Mouse (Mus musculus): ENCODE measurements around the gene Olfr69.
"Not testable (repeated sequence)": the region's sequence is repeated elsewhere in the genome, so short reads cannot be mapped to it uniquely, and the experiment has no call there.

The Olfr69 gene

GRCm38 (mm10) chr7:103771494-103771893 lies at the start of gene Olfr69:
Olfr69 (minus strand) TSS chr7:103771594.
- DNase-seq (ENCODE audit: extremely low spot score, low spot score) = no peak

DNA sequence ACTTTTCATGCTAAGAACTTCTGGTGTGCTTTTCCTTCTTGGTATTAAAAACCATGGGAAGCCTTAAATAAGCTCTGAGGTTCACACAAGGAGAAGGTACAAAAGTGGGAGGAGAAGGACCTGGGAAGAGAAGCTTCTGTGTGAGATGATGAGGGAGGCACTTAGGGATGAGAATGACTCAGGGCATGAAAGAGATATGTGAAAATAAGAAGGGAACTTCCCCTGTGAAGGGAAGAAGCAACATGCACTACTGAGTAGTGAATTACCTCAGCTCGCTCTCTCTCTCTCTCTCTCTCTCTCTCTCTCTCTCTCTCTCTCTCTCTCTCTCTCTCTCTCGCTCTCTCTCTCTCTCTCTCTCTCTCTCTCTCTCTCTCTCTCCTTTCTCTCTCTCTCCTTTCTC lies 43.7 kb upstream of the Olfr69 start:
- not testable (repeated sequence) for DNase-seq (ENCODE audit: extremely low spot score, low spot score)

DNA sequence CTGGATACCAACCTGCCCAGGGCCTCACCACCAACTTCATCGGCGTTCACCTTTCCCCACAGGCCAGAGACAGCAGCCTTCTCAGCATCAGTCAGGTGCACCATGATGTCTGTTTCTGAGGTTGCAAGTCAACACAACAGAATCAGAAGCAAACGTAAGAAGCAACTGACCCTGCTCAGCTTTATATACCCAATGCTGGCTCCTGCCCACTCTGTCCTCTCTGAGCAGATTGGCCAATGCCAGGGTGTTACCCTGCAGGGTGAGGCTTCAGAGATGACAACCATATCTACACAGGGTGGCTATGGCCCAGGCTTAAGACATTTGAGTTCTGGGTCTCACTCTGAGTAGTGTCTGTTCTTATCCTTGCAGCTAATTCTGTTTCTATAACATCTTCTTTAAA lies 42.4 kb upstream of the Olfr69 start, which contains the start of gene Hbb-bt:
TSS of gene Hbb-bt (minus strand) at position 231 of the 400 bp plus-strand sequence.
- DNase-seq (ENCODE audit: extremely low spot score, low spot score) = no peak

GRCm38 (mm10) chr7:103813152-103813551 lies 41.8 kb upstream of the Olfr69 start:
- DNase-seq (ENCODE audit: extremely low spot score, low spot score) = not testable (repeated sequence)

- no peak for DNase-seq (ENCODE audit: extremely low spot score, low spot score)
Observed at GRCm38 (mm10) chr7:103812174-103812573, 40.8 kb upstream of the Olfr69 start.

GRCm38 (mm10) chr7:103811223-103811845 lies 39.9 kb upstream of the Olfr69 start:
- DNase-seq (ENCODE audit: extremely low spot score, low spot score) = no peak

DNA sequence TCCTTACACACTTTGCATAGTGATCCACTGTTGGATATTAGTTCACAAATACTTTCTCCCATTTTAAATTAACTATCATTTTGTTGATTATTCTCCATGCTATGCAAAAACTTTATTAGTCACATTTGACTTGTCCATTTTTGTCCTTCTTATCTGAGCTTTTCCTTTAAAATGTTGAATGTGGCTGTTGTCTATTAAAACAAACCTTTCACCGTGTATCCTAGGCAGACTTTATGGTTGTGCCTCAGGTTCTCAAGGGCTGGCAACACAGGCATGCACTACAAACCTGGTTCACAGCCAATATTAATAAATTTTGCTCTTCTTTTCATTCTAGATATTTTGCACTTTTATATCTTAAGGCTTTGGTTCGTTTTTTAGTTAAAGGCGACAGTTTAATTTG lies 39.4 kb upstream of the Olfr69 start:
- no peak for DNase-seq (ENCODE audit: extremely low spot score, low spot score)

GRCm38 (mm10) chr7:103810296-103810695 lies 38.9 kb upstream of the Olfr69 start:
- no peak for DNase-seq (ENCODE audit: extremely low spot score, low spot score)

GRCm38 (mm10) chr7:103809801-103810155 lies 38.4 kb upstream of the Olfr69 start:
- DNase-seq (ENCODE audit: extremely low spot score, low spot score) = no peak

DNA sequence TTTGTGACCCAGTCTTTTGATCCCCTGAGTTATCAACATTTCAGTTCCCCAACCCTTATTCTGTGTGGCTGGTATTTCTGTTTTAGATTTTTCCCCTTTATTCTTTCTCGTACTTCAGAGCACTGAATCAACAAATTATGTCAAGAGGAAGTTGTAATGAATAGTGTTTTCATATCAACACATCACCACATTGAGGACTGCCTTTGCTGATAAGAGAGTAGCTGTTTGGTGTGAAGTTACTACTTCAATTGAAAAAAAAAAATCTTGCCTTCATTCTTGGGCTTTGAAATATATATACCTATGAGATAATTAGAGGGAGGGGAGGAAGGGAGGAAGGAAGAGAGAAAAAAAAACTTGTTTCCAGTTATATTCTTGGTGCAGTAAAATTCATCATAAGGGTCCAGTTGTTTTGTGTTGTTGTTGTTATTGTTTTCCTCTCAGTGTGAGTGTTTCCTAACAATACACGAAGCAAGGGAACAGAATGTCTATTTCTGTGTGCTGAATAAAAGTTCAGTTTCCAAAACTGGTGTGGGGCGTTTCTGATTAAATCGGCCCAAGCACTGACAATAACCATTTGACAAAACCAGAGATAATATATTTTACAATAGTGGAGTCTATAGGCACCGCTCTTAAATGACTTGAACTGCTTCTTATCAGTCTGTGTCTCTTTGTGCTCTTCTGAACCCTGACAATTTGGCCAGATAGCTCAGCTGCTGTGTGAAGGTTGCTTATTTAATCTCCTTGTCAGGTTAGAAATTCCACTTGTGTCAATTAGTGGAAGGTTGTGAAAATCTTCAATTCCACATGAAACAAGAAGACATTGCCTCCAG lies 37.8 kb upstream of the Olfr69 start:
- DNase-seq (ENCODE audit: extremely low spot score, low spot score) = no peak

DNA sequence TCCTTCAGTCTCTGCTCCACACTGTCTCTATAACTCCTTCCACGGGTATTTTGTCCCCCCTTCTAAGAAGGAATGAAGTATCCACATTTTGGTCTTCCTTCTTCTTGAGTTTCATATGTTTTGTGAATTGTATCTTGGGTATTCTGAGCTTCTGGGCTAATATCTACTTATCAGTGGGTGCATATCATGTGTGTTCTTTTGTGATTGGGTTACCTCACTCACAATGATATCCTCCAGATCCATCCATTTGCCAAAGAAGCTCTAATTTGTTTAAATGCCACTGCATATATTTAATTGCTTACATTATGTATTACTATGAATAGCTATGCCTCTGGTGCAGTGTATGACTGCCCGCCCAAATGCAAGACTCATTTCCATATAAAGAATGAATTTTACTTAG lies 36.7 kb upstream of the Olfr69 start:
- not testable (repeated sequence) for DNase-seq (ENCODE audit: extremely low spot score, low spot score)

DNA sequence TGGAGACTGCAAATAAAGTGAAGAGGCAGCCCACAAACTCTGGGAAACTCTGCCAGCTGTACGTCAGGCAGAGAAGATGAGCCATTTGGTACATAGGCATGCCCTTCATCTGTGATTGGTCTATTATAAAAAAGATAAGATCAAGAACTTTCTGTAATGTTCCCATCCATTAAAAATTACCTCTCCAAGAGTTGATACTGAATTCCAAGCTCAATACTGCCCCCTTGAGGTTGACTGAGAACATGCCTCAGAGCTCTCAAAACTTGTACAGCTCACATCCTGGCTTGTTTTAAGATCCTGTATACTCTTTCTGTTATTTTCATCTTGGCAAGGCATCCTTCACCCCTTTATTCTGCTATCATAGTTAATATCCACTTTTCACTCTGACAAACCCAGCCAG lies 35.5 kb upstream of the Olfr69 start:
- DNase-seq (ENCODE audit: extremely low spot score, low spot score) = peak; percentile 14

- no peak for DNase-seq (ENCODE audit: extremely low spot score, low spot score)
Observed at GRCm38 (mm10) chr7:103792669-103793388, 21.4 kb upstream of the Olfr69 start.

DNA sequence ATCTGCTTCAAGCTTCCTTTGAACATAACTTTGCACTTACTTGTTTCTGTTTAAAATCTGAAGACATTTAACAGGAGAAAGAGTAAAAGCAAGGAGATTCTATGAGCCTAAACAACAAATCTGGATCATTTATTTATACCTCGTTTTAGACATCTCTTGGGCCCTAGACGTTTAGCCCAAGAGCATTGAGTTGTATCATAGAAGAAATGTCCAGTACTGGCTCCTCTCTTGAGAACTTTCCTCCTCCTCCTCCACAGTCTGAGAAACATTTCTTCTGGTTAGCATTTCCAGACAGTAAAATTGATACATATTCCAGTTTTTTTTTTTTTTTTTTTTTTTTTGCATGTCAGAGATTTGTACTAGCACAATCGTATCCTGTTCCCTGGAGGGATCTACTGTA lies 20.3 kb upstream of the Olfr69 start, which contains the start of gene Olfr67:
TSS of gene Olfr67 (minus strand) at position 101 of the 400 bp plus-strand sequence.
- no peak for DNase-seq (ENCODE audit: extremely low spot score, low spot score)

DNA sequence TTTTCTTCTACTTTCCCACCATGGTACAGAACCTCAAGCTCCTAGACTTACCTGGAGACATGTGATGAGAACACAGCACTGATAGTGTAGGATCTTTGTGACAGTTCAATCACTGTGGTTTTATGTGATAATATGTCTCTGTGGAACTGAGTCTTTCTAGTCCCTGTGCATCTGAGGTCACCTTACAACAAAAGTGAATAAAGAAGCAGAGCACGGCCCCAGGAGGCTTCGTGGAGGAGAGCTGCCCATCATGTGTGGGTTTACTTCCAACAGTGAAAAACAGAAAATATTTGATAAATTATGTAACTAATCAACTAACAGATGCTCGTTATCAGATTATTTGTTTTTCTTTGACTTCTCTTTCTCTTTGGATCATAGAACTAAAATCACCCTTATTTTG lies 8.2 kb upstream of the Olfr69 start, which contains the start of gene Olfr68:
TSS of gene Olfr68 (minus strand) at position 101 of the 400 bp plus-strand sequence.
- DNase-seq (ENCODE audit: extremely low spot score, low spot score) = no peak

GRCm38 (mm10) chr7:103777652-103778051 lies 6.3 kb upstream of the Olfr69 start:
- DNase-seq (ENCODE audit: extremely low spot score, low spot score) = not testable (repeated sequence)

DNA sequence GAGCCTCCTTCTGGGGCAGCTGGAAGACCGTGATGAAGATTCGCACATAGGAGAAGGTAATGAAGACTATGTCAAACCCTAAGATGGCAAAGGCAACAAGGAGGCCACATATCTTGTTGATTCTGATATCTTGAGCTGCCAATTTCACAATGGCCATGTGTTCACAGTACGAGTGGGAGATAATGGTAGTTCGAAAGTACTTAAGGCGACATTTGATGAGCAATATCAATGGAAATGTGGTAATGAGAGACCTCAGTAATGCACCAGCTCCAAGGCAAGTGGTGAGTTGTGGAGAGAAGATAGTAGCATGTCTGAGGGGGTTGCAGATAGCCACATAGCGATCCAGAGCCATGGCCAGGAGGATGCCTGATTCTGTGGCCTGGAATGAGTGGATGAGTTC lies 3.7 kb downstream of the Olfr69 start:
- not testable (repeated sequence) for DNase-seq (ENCODE audit: extremely low spot score, low spot score)

DNA sequence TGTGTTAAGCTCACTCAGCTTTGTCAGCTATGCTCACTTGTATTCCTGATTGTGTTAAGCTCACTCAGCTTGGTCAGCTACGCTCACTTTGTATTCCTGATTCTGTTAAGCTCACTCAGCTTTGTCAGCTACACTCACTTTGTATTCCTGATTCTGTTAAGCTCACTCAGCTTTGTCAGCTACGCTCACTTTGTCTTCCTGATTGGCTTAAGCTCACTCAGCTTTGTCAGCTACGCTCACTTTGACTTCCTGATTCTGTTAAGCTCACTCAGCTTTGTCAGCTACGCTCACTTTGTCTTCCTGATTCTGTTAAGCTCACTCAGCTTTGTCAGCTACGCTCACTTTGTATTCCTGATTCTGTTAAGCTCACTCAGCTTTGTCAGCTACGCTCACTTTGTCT lies 9.2 kb downstream of the Olfr69 start:
- not testable (repeated sequence) for DNase-seq (ENCODE audit: extremely low spot score, low spot score)

DNA sequence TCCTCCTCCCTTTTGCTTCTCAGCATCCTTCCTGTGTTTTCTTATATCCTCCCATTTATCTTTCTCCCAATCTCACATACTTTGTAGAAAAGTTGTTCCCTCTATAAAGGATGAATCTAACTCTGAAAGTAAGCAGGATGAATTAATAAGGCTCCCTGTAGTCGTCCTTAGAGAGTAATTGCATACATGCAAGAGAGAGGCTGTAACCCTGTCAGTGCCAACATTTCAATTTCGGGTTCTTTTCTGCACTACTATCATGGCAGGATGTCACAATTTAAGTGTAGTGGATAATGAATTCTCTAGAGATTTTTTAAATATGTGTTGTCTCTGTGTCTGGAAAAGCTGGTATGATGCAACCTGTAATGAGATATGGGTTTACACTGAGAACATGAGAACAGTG lies 14.2 kb downstream of the Olfr69 start, which contains the start of gene Olfr630:
TSS of gene Olfr630 (minus strand) at position 101 of the 400 bp plus-strand sequence.
- no peak for DNase-seq (ENCODE audit: extremely low spot score, low spot score)

DNA sequence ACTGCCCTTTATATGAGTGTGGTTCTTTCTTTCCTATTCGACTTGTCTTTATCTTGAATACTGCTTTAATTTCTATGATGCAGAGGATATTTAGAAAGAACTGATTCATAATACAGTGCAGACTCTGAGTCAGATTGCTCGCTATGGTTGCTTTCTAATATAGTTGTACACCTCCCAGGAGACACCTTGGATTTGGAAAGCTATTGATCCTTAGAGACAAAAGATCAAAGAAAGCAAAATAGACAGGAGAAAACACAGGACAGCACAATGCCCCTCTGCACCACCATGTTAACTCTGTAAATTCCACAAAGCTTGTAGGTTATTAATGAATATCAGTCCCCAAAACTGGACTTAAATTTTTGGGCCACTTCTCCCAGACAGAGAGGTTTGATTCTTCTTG lies 26.6 kb downstream of the Olfr69 start, which contains the start of gene Olfr629:
TSS of gene Olfr629 (minus strand) at position 101 of the 400 bp plus-strand sequence.
- DNase-seq (ENCODE audit: extremely low spot score, low spot score) = no peak

- no peak for DNase-seq (ENCODE audit: extremely low spot score, low spot score)
Observed at GRCm38 (mm10) chr7:103730074-103730473, 41.3 kb downstream of the Olfr69 start, which contains the start of gene Olfr628. Olfr628 (plus strand) TSS chr7:103730374.

- DNase-seq (ENCODE audit: extremely low spot score, low spot score) = not testable (repeated sequence)
Observed at GRCm38 (mm10) chr7:103716398-103716797, 55.0 kb downstream of the Olfr69 start.
